Mouse (Mus musculus): ENCODE results near the gene Agfg1.
"Not testable (repeated sequence)": the region's sequence is repeated elsewhere in the genome, so short reads cannot be mapped to it uniquely, and the experiment has no call there.

Agfg1 gene

GRCm38 (mm10) chr1:82901201-82901600 is 61.9 kb downstream of the Agfg1 start:
- no peak for DNase-seq (ENCODE audit: low read depth, low spot score)

- no peak for DNase-seq (ENCODE audit: low read depth, low spot score)
These were observed 66.6 kb downstream of the Agfg1 start for GRCm38 (mm10) chr1:82905886-82906285.

- DNase-seq (ENCODE audit: low read depth, low spot score): no peak
These were observed 73.7 kb downstream of the Agfg1 start, which contains the start of gene A030005L19Rik for GRCm38 (mm10) chr1:82913025-82913424. Gene A030005L19Rik, plus strand, starts transcription at chr1:82913325.

- DNase-seq (ENCODE audit: low read depth, low spot score): not testable (repeated sequence)
These were observed 74.2 kb downstream of the Agfg1 start for GRCm38 (mm10) chr1:82913434-82913833.

GRCm38 (mm10) chr1:82924650-82925049 is 85.4 kb downstream of the Agfg1 start, which contains the start of gene A030014E15Rik:
Gene A030014E15Rik, plus strand, starts transcription at chr1:82924917.
- DNase-seq (ENCODE audit: low read depth, low spot score): no peak

GRCm38 (mm10) chr1:82930558-82930957 is 91.3 kb downstream of the Agfg1 start:
- DNase-seq (ENCODE audit: low read depth, low spot score): not testable (repeated sequence)

GRCm38 (mm10) chr1:82931326-82931725 is 92.0 kb downstream of the Agfg1 start, which contains the start of gene Gm6217:
Gene Gm6217, minus strand, starts transcription at chr1:82931399.
- not testable (repeated sequence) for DNase-seq (ENCODE audit: low read depth, low spot score)

- no peak for DNase-seq (ENCODE audit: low read depth, low spot score)
These were observed 99.4 kb downstream of the Agfg1 start for GRCm38 (mm10) chr1:82938666-82939065.

GRCm38 (mm10) chr1:82942505-82942904 is 103.2 kb downstream of the Agfg1 start:
- not testable (repeated sequence) for DNase-seq (ENCODE audit: low read depth, low spot score)

- DNase-seq (ENCODE audit: low read depth, low spot score): not testable (repeated sequence)
These were observed 104.0 kb downstream of the Agfg1 start, which contains the start of gene A030003K21Rik for GRCm38 (mm10) chr1:82943295-82943694. Gene A030003K21Rik, minus strand, starts transcription at chr1:82943388.

GRCm38 (mm10) chr1:82946029-82946428 is 106.7 kb downstream of the Agfg1 start:
- DNase-seq (ENCODE audit: low read depth, low spot score): not testable (repeated sequence)

- no peak for DNase-seq (ENCODE audit: low read depth, low spot score)
These were observed 109.3 kb downstream of the Agfg1 start for GRCm38 (mm10) chr1:82948601-82949000.
